Mouse (Mus musculus): ENCODE data around the gene Ccnd3. TPM values are rescaled to one million over a fixed set of nuclear protein-coding genes. Genes with fewer than 3 reads are reported as not detected.

Ccnd3 gene
- polyA plus RNA-seq, 1 experiment from 2014 or later = 214 TPM

DNA sequence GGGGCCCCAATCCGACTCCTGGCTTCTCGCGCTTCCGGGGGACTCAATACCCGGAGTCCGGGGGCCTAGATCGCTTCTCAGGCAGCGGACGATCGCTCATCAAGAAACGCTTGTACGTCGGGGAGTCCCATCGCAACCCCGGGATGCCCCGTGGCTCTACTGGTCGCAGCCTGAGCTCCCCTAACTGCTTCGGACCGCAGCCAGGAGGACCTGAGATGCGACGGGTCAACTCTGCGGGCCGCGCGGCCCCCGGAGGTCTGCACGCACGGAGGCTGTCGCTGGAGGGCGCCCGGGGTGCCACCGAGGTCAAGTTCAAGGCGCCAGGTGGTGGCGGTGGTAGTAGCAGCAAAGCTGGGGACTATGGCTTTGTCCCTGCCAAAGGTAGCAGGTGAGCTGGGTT, 36.4 kb upstream of the Ccnd3 start:
- no peaks in the 10 kb centered on the region for H3K9me3 ChIP-seq (ENCODE audit: low read length)
- ATAC-seq = no peak
- TF ChIP-seq EP300 (IDR thresholded peaks at IDR 0.05) (no peak), CTCF (IDR thresholded peaks at IDR 0.05) (peak; percentile 39; the same call in 1 of the 2 replicates)
- WGBS = 26% methylated on average over 34 of the region's 34 CpGs
- no peak overlapping the region for H3K4me3 ChIP-seq (ENCODE audit: low read depth, low read length)
- H3K9ac ChIP-seq (replicated peaks; ENCODE audit: low read depth) = no peak overlapping the region
- no peak overlapping the region for H3K27ac ChIP-seq (ENCODE audit: low read length)
- H3K36me3 ChIP-seq (ENCODE audit: insufficient read depth, low read length) = no peaks in the 10 kb centered on the region
- H3K4me2 ChIP-seq (replicated peaks; ENCODE audit: low read depth, low read length) = 0 out of 2 replicates have a peak overlapping the region, but pooled peaks have one; percentile 1
- no peak for DNase-seq (ENCODE audit: low spot score)
- no peaks in the 10 kb centered on the region; the same call in 1 of the 2 replicates for H3K4me1 ChIP-seq (ENCODE audit: insufficient read depth, low read depth, low read length)
- H3K27me3 ChIP-seq (replicated peaks; ENCODE audit: insufficient read depth, low read length) = no peaks in the 10 kb centered on the region

DNA sequence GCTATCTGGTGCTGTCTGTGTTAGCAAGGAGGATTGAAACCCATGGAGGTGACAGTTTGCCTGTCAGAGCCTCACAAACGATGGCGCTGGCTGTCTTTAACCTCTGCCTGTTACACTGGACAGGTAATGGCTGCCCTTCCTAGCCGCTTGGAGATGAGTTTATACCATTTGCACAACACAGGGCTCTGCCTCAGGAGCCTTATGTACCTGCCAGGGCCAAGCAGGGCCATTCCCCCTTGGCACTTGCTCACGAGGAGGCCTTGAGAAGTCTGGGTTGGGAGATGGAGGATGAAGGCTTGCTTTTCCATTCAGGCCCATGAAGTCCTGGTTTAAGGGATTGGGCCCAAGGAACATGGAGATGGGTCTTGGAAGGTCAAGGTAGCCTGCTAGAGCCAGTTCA, 35.2 kb upstream of the Ccnd3 start:
- H3K9me3 ChIP-seq (ENCODE audit: low read length) = no peaks in the 10 kb centered on the region
- no peak overlapping the region for H3K27ac ChIP-seq (ENCODE audit: low read length)
- no peaks in the 10 kb centered on the region for H3K27me3 ChIP-seq (replicated peaks; ENCODE audit: insufficient read depth, low read length)
- TF ChIP-seq EP300 (IDR thresholded peaks at IDR 0.05) (no peak), CTCF (IDR thresholded peaks at IDR 0.05) (no peak)
- DNase-seq (ENCODE audit: low spot score) (no peak), ATAC-seq (no peak)
- WGBS = 89% methylated on average over 4 of the region's 4 CpGs
- no peaks in the 10 kb centered on the region for H3K36me3 ChIP-seq (ENCODE audit: insufficient read depth, low read length)
- no peak overlapping the region for H3K9ac ChIP-seq (replicated peaks; ENCODE audit: low read depth)
- H3K4me1 ChIP-seq (ENCODE audit: insufficient read depth, low read depth, low read length) = no peaks in the 10 kb centered on the region; the same call in 1 of the 2 replicates
- no peak overlapping the region for H3K4me2 ChIP-seq (replicated peaks; ENCODE audit: low read depth, low read length)
- no peak overlapping the region for H3K4me3 ChIP-seq (ENCODE audit: low read depth, low read length)

DNA sequence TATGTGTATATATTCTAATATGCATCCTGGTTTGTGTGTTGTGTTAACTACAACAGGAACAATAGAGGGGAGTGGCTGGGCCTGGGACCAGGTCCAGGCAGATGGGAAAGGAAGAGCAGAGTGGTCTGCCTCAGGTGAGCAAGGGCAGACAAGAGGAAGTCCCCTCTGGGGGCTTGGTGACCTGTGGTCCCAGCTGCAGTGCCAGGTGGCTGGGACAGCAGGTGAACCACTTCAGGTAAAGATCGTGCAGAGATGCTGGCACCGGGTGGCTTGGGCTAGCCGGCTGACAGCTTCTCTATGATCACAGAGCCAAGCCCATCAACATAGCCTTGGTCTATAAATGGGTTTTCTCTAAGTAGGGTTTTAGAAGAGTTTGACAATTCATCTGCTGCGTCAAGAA, 34.7 kb upstream of the Ccnd3 start:
- no peak for DNase-seq (ENCODE audit: low spot score)
- Histone ChIP-seq H3K9ac (replicated peaks; ENCODE audit: low read depth) (no peak overlapping the region), H3K36me3 (ENCODE audit: insufficient read depth, low read length) (no peaks in the 10 kb centered on the region), H3K4me2 (replicated peaks; ENCODE audit: low read depth, low read length) (no peak overlapping the region), H3K27me3 (replicated peaks; ENCODE audit: insufficient read depth, low read length) (no peaks in the 10 kb centered on the region), H3K9me3 (ENCODE audit: low read length) (no peaks in the 10 kb centered on the region), H3K4me1 (ENCODE audit: insufficient read depth, low read depth, low read length) (no peaks in the 10 kb centered on the region; the same call in 1 of the 2 replicates), H3K4me3 (ENCODE audit: low read depth, low read length) (no peak overlapping the region), H3K27ac (ENCODE audit: low read length) (no peak overlapping the region)
- 67% methylated on average over 4 of the region's 4 CpGs for WGBS
- no peak for TF ChIP-seq CTCF (IDR thresholded peaks at IDR 0.05)
- TF ChIP-seq EP300 (IDR thresholded peaks at IDR 0.05) = no peak
- no peak for ATAC-seq

DNA sequence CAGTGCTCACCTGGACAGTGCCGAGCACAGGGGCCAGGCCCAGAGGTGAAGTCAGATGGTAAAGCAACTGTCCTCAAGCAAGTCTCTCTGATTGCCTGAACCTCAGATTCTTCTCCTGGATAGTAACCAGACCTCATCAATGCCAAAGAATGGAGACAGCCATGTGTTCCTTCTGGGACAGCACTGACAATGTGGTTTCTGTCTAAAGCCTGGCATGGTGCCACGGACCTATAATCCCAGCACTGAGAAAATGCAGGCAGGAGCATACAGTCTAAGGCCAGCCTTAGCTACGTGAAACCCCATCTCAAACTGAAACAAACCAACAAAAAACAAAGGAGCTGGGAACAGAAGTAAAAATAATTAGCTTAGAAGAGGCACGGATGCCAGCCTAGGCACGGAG, 34.2 kb upstream of the Ccnd3 start:
- no peak for DNase-seq (ENCODE audit: low spot score)
- H3K4me2 ChIP-seq (replicated peaks; ENCODE audit: low read depth, low read length) = no peak overlapping the region
- H3K9me3 ChIP-seq (ENCODE audit: low read length) = no peaks in the 10 kb centered on the region
- no peak for ATAC-seq
- TF ChIP-seq EP300 (IDR thresholded peaks at IDR 0.05) = no peak
- no peak for TF ChIP-seq CTCF (IDR thresholded peaks at IDR 0.05)
- no peak overlapping the region for H3K4me3 ChIP-seq (ENCODE audit: low read depth, low read length)
- H3K9ac ChIP-seq (replicated peaks; ENCODE audit: low read depth) = no peak overlapping the region
- 72% methylated on average over 5 of the region's 5 CpGs for WGBS
- H3K4me1 ChIP-seq (ENCODE audit: insufficient read depth, low read depth, low read length) = no peaks in the 10 kb centered on the region; the same call in 1 of the 2 replicates
- H3K27me3 ChIP-seq (replicated peaks; ENCODE audit: insufficient read depth, low read length) = no peaks in the 10 kb centered on the region
- H3K27ac ChIP-seq (ENCODE audit: low read length) = no peak overlapping the region
- H3K36me3 ChIP-seq (ENCODE audit: insufficient read depth, low read length) = no peaks in the 10 kb centered on the region

DNA sequence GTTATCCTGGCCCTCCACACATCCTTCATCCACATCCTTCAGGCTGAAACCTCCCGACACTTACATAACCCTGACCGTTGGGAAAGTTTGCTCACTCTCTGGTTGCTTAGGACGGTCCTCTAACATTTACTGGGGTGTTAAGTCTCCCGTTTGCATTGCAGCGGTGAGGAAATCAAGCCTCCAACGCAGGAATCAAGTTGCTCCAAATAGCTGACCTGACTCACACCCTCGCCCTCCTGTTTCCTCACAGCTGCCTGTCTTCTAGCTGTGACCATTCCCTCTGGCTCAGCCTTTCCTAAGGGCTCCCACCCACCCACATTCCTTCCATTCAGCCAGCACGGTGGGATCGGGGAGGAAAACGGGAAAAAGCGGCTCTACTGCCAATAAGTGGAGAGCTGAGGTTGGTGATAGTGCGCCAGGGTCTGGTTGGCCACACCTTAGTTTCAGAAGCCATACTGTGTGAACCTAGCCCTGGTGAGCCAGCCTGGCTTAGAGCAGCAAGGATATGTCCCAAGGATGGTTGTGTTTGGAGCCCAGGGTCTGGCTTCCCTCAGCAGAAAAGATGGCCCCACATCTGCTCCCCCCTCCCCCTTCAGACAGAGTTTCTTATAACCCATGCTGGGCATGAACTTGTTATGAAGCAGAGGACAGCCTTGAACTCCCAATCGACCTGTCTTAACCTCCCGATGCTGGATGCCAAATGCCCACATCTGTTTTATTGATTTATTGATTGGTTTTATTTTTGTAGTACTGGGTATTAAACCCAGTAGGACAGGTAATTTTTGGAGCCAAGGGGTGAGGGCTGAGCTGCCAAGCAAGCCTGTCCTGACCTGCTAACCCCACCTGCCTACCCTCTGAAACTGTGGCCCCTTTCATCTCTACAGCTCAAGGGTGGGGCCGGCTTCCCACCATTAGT, 32.2 kb upstream of the Ccnd3 start:
- Histone ChIP-seq H3K27me3 (replicated peaks; ENCODE audit: insufficient read depth, low read length) (no peaks in the 10 kb centered on the region), H3K9ac (replicated peaks; ENCODE audit: low read depth) (no peak overlapping the region), H3K27ac (ENCODE audit: low read length) (no peak overlapping the region), H3K36me3 (ENCODE audit: insufficient read depth, low read length) (no peaks in the 10 kb centered on the region), H3K4me2 (replicated peaks; ENCODE audit: low read depth, low read length) (no peak overlapping the region), H3K9me3 (ENCODE audit: low read length) (no peaks in the 10 kb centered on the region), H3K4me1 (ENCODE audit: insufficient read depth, low read depth, low read length) (no peaks in the 10 kb centered on the region; the same call in 1 of the 2 replicates), H3K4me3 (ENCODE audit: low read depth, low read length) (no peak overlapping the region)
- ATAC-seq (peak; percentile 39), DNase-seq (ENCODE audit: low spot score) (peak; percentile 69)
- TF ChIP-seq EP300 (IDR thresholded peaks at IDR 0.05) (peak; percentile 47), CTCF (IDR thresholded peaks at IDR 0.05) (no peak)
- WGBS = 26% methylated on average over 15 of the region's 15 CpGs

DNA sequence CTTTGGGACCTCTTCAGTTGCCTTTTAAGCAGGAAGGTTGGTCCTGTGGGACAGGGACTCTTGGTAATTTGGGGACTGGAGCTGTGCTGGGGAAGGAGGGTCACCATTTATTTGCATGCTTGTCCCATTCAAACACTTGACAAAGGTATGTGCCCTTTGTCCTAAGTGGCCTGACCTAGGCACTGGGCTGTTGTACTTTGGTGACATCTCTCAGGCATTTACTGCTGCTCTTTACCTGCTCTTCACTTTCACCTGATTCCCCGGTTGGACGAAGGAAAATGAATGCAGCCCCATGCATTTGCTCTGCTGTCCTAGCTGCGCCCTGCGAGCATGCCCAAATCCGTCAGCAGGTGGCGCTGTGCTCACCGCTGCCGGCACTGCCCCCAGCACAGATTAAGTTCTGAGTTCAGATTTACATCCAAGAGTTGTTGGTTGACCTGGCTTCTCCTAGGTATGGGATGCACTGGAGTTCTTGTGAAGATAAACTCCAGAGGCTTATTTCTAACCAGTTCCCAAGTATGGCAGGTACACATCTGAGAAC, 31.3 kb upstream of the Ccnd3 start:
- H3K9me3 ChIP-seq (ENCODE audit: low read length) = no peaks in the 10 kb centered on the region
- ATAC-seq = peak; percentile 51
- 16% methylated on average over 8 of the region's 8 CpGs for WGBS
- H3K36me3 ChIP-seq (ENCODE audit: insufficient read depth, low read length) = no peaks in the 10 kb centered on the region
- H3K9ac ChIP-seq (replicated peaks; ENCODE audit: low read depth) = no peak overlapping the region
- DNase-seq (ENCODE audit: low spot score) = no peak
- H3K4me2 ChIP-seq (replicated peaks; ENCODE audit: low read depth, low read length) = no peak overlapping the region
- no peaks in the 10 kb centered on the region for H3K4me1 ChIP-seq (ENCODE audit: insufficient read depth, low read depth, low read length)
- no peaks in the 10 kb centered on the region for H3K27me3 ChIP-seq (replicated peaks; ENCODE audit: insufficient read depth, low read length)
- H3K4me3 ChIP-seq (ENCODE audit: low read depth, low read length) = no peak overlapping the region
- no peak overlapping the region for H3K27ac ChIP-seq (ENCODE audit: low read length)
- peak; percentile 92 for TF ChIP-seq CTCF (IDR thresholded peaks at IDR 0.05)
- TF ChIP-seq EP300 (IDR thresholded peaks at IDR 0.05) = no peak
